Mouse (Mus musculus): ENCODE results near the gene Vps51. TPM values are rescaled to one million over a fixed set of nuclear protein-coding genes. Genes with fewer than 3 reads are reported as not detected.

Vps51 gene
- polyA plus RNA-seq, 1 experiment from 2014 or later = 74.9 TPM

DNA sequence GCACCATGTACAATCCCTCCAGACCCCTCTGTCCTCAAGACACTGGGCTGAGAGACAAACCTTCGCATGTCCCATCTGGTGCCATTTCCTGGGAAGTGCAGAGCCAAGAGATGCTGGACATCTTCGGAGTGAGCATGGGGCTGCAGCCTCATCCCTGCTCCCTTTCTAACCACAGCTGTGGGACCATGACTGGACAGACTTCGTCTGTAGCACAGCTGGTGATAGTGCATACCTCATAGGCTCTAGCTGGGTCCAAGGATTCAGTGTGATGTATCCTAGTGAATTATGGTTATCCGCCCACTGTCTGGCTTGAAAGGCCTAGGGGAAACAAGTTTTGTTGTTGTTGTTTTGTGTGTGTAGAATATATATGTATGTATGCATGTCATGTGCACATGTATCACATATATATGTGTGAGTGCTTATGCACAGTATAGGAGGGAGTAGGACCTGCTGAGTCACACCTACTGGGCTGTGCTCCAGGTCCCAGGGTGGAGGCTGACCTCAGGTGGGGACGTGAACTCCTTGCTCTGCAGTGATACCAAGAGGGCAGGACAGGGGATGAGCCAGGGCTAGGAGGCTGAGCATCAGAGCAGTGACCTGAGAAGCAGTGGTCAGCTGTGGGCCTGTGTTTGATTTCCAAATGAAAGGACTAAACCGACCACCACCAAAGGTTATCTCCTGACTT, 25.3 kb upstream of the Vps51 start:
- DNase-seq (ENCODE audit: low spot score) = no peak

DNA sequence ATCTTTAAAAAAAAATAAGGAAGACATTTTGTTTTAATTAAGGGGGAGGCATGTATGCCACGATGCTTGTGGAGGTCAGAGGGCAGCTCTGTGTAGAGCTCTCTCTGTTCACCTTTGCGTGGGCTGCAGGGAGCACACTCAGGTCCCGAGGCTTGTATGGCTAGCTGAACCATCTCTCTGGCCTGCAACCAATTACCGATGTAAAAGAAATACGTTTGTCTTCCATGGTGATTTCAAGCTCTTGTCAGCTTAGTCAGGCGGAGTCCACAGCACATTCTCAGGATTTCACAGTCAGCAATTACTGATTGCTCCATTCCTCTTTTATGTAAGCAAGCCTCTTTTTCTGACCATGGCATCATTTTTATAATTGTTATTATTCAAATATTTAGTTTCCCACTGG, 24.2 kb upstream of the Vps51 start:
- DNase-seq (ENCODE audit: low spot score) = no peak
- Histone ChIP-seq H3K4me3 (no peak overlapping the region), H3K27me3 (ENCODE audit: insufficient read depth, poor library complexity, severe bottlenecking) (no peaks in the 10 kb centered on the region), H3K27ac (no peak overlapping the region), H3K36me3 (peaks cover 35% of the 10 kb centered on the region), H3K4me1 (replicated peaks) (no peaks in the 10 kb centered on the region), H3K9me3 (no peaks in the 10 kb centered on the region)
- WGBS = 65% methylated on average over 6 of the region's 6 CpGs

More for the DNA sequence above, 25.3 kb upstream of the Vps51 start:
- peaks cover 26% of the 10 kb centered on the region for H3K36me3 ChIP-seq
- H3K4me3 ChIP-seq = no peak overlapping the region
- H3K9me3 ChIP-seq = no peaks in the 10 kb centered on the region
- no peaks in the 10 kb centered on the region; the same call in 1 of the 2 replicates for H3K4me1 ChIP-seq (replicated peaks)
- 82% methylated on average over 6 of the region's 6 CpGs for WGBS
- no peak overlapping the region for H3K27ac ChIP-seq
- no peaks in the 10 kb centered on the region for H3K27me3 ChIP-seq (ENCODE audit: insufficient read depth, poor library complexity, severe bottlenecking)

DNA sequence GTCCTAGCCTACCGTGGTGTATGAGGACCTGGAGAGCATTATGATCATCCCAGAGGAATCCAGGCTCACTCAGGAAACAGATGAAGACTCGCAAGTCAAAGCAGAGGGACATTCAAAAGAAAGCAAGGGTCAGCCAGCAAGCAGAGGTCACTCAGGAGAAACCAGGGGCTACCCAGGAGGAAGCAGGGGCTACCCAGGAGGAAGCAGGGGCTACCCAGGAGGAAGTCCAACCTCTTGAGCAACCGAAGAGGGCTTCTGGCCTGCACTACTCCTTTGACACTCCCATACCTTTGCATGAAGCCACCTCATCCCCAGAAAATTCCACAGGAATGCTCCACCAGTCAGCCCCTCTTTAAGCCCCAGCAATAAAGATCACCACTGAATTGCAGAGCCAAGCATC, 20.8 kb upstream of the Vps51 start:
- WGBS = 87% methylated on average over 3 of the region's 3 CpGs
- no peak for DNase-seq (ENCODE audit: low spot score)
- H3K9me3 ChIP-seq = no peaks in the 10 kb centered on the region
- no peaks in the 10 kb centered on the region for H3K27me3 ChIP-seq (ENCODE audit: insufficient read depth, poor library complexity, severe bottlenecking)
- H3K27ac ChIP-seq = no peak overlapping the region
- H3K4me3 ChIP-seq = no peak overlapping the region
- H3K36me3 ChIP-seq = peaks cover 65% of the 10 kb centered on the region
- no peaks in the 10 kb centered on the region for H3K4me1 ChIP-seq (replicated peaks)

DNA sequence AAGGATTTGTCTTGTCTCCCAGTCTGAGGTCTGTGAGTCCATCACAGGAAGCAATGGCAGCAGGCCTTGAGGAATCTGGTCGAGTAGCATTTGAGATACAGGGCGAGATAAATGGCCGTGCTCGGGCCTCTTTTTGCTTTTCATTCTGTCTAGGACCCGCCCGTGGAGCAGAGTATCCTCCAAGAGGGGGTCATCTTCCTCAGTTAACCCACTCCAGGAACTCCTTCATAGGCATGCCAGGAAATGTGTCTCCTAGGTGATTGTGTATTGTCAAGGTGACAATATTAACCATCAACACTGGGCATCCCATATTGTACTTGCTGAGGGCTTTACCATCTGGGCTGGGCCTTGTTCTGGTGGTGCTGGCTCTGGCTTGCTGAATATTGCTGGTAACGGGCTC, 17.1 kb upstream of the Vps51 start, which contains the start of gene AC131692.1:
AC131692.1 (plus strand) TSS at position 301 of the 400 bp plus-strand sequence.
- Histone ChIP-seq H3K4me3 (no peak within 1 kb of the TSS), H3K4me1 (replicated peaks) (no peaks in the 10 kb centered on the region), H3K27me3 (ENCODE audit: insufficient read depth, poor library complexity, severe bottlenecking) (no peaks in the 10 kb centered on the region), H3K36me3 (peaks cover 95% of the 10 kb centered on the region), H3K9me3 (no peaks in the 10 kb centered on the region), H3K27ac (no peak within 1 kb of the TSS)
- WGBS = 91% methylated on average over 7 of the region's 7 CpGs
- DNase-seq (ENCODE audit: low spot score) = no peak

DNA sequence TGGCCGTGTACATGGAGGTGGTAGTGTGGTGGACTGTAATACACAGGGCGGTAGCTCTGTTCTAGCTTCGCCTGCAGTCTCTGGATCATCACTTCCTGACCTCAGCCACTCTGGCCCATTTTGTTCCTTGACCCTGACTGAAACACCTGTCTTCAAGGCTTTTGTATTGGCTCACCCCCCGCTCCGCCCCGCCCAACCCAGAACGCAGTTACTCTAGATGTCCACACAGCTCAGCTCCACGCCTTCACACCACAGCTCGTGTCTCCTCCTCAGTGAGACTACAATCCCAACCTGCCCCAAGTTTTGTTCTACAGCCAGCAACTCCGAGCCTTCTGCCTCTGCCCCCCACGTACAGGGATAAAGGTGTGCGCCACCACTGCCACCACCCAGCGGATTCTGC, 11.8 kb upstream of the Vps51 start:
- Histone ChIP-seq H3K27me3 (ENCODE audit: insufficient read depth, poor library complexity, severe bottlenecking) (no peaks in the 10 kb centered on the region), H3K36me3 (peaks cover 76% of the 10 kb centered on the region)

DNA sequence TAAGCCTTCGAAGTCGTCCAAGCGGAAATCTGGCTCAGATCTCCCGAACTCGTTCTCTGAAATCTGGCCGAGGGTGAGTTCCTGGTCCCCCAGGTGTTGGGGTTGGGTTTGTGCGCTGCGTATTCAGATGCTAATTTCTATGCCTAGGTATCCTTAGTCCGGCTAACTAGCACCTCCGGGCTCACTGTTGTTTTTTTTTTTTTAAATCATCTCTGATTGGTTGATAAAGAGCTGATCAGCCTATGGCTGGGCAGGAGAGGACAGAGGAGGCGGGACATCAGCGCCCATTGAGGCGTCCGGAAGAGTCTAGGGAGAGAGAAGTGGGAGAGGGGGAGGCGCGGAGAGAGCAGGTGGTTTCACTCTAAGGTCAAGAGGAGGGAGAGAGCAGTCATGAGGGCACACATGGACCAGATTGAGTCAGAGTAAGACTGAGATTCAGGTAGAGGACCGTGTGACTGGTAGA, 8.4 kb upstream of the Vps51 start:
- Histone ChIP-seq H3K27ac (peak overlapping the region; percentile 91), H3K9me3 (no peaks in the 10 kb centered on the region), H3K27me3 (ENCODE audit: insufficient read depth, poor library complexity, severe bottlenecking) (no peaks in the 10 kb centered on the region), H3K4me3 (peak overlapping the region; percentile 87), H3K4me1 (replicated peaks) (peaks cover 24% of the 10 kb centered on the region), H3K36me3 (peaks cover 68% of the 10 kb centered on the region)
- WGBS = under 1% methylated on average over 17 of the region's 17 CpGs
- DNase-seq (ENCODE audit: low spot score) = peak; percentile 74

More for the DNA sequence above, 11.8 kb upstream of the Vps51 start:
- Histone ChIP-seq H3K4me1 (replicated peaks) (peaks cover 17% of the 10 kb centered on the region), H3K9me3 (no peaks in the 10 kb centered on the region), H3K27ac (no peak overlapping the region), H3K4me3 (no peak overlapping the region)
- no peak for DNase-seq (ENCODE audit: low spot score)
- 94% methylated on average over 13 of the region's 13 CpGs for WGBS

DNA sequence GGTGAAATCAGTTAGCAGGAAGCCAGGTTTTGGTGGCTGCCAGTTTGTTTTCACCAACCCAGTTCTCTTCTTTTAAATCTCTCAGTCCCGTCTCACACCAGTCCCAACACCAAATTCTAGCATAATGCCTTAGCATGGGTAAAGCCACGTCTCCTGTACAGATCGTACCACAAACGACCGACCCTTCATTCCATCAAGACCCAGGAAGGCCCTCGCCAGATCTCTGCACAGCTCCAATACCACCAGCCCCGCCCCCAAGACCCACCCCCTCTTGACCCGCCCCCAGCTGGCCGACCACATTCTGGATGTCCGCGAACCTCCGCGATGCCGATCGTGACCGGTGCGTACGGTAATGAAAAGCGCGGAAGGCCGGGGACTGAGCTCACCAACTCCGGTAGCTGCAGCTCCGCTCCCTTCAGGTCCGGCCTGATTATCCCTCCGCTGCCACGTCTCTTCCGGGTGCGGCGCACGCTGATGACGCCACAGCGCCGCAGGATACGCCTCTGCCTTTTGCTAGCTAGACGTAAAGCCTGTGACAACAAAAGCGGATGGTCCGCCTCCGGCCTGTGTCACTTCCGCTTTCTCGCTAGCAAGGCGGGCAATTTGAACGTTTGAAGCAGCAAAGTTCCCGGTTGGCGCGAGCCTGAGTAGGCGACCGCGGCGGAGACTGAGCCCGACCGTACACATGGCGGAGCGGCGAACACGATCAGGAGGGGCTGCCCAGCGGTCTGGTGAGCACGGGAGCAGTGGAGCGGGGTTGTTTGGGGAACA, 7.6 kb upstream of the Vps51 start, which contains the start of the genes Zfpl1 and Cdca5:
Zfpl1 (minus strand) TSS at position 479 of the 771 bp plus-strand sequence.
Cdca5 (plus strand) TSS at position 506 of the 771 bp plus-strand sequence.
- DNase-seq (ENCODE audit: low spot score) = peak; percentile 99
- no peaks in the 10 kb centered on the region for H3K27me3 ChIP-seq (ENCODE audit: insufficient read depth, poor library complexity, severe bottlenecking)
- WGBS = under 1% methylated on average over 58 of the region's 58 CpGs
- H3K4me1 ChIP-seq (replicated peaks) = peaks cover 24% of the 10 kb centered on the region
- peak within 1 kb of the TSS; percentile 87 for H3K4me3 ChIP-seq
- peak within 1 kb of the TSS; percentile 91 for H3K27ac ChIP-seq
- no peaks in the 10 kb centered on the region for H3K9me3 ChIP-seq
- peaks cover 68% of the 10 kb centered on the region for H3K36me3 ChIP-seq

DNA sequence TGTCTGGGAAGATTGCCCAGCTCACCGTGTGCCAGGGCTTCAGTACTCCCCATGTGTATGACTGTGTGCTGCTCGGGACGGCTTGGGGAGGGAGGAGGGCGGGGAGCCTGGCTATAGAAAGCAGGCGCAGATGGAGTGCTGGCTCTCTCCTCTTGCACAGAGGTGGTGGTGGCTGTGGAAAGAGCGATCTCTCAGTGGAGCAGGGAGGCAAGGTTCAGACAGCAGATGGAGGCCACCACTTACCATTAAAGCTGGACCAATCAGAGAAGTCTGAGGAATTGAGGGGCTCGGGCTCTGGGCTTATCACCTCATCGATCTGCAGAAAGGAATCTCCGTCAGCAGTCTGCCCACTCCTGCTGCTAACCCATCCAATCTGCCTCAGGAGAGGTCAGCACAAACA, 5.1 kb upstream of the Vps51 start, which contains the start of gene Gm28374:
Gm28374 (minus strand) TSS at position 101 of the 400 bp plus-strand sequence.
- peaks cover 45% of the 10 kb centered on the region for H3K36me3 ChIP-seq
- H3K4me1 ChIP-seq (replicated peaks) = peaks cover 32% of the 10 kb centered on the region
- no peaks in the 10 kb centered on the region for H3K27me3 ChIP-seq (ENCODE audit: insufficient read depth, poor library complexity, severe bottlenecking)
- DNase-seq (ENCODE audit: low spot score) = no peak
- H3K9me3 ChIP-seq = no peaks in the 10 kb centered on the region
- H3K4me3 ChIP-seq = no peak within 1 kb of the TSS
- WGBS = 91% methylated on average over 9 of the region's 9 CpGs
- H3K27ac ChIP-seq = no peak within 1 kb of the TSS

DNA sequence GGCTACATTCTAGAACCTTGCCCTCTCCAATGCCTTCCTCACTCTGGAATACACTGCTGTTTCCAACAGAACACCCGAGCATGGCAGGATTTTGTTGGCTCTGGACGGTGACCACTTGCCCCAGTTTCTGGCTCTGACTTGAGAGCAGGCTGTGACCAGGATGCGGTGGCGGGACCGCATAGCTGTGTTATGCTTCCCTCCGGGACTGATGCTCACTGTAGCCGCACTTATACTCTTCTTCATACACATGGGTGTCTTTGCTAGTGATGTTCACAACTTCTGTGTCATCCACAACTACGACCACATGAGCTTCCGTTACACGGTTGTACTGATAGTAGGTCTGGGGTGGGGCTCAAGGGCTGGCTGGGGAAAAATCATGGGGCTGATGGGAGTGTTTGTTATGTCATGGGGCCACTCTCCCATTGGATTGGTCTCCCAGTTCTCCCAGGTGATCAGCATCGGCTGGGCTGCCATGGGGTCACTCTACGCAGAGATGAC, 3.0 kb upstream of the Vps51 start, which contains the start of gene Tmem262:
Tmem262 (plus strand) TSS at position 51 of the 498 bp plus-strand sequence.
- 0 out of 2 replicates have a peak within 1 kb of the TSS, but pooled peaks have one; percentile 2 for H3K4me3 ChIP-seq
- no peaks in the 10 kb centered on the region for H3K27me3 ChIP-seq (ENCODE audit: insufficient read depth, poor library complexity, severe bottlenecking)
- peaks cover 33% of the 10 kb centered on the region for H3K4me1 ChIP-seq (replicated peaks)
- no peak for DNase-seq (ENCODE audit: low spot score)
- no peak within 1 kb of the TSS for H3K27ac ChIP-seq
- peaks cover 39% of the 10 kb centered on the region for H3K36me3 ChIP-seq
- H3K9me3 ChIP-seq = no peaks in the 10 kb centered on the region
- 92% methylated on average over 12 of the region's 12 CpGs for WGBS

DNA sequence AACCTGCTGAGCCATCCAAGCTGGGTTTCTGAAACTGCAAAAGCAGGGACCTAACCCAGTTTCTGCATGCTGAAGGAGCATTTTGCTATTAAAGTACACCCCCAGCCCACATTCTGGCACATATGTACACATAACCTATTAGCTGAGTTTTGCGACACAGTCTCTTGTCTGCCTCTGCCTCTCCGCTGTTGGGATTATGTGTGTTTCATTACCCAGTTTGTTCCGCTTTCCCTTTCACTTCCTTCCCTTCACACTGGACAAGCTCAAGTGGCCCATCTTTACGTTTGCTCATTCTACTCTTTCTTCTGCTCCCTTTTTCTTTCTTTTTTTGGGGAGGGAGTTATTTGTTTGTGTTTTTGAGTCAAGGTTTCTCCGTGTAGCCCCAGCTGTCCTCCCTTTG, 3.1 kb downstream of the Vps51 start:
- H3K27me3 ChIP-seq (ENCODE audit: insufficient read depth, poor library complexity, severe bottlenecking) = no peaks in the 10 kb centered on the region
- DNase-seq (ENCODE audit: low spot score) = no peak
- WGBS = 95% methylated on average over 5 of the region's 5 CpGs
- no peak overlapping the region for H3K4me3 ChIP-seq
- no peaks in the 10 kb centered on the region for H3K9me3 ChIP-seq
- H3K4me1 ChIP-seq (replicated peaks) = peaks cover 21% of the 10 kb centered on the region
- H3K36me3 ChIP-seq = peaks cover 59% of the 10 kb centered on the region
- H3K27ac ChIP-seq = no peak overlapping the region

DNA sequence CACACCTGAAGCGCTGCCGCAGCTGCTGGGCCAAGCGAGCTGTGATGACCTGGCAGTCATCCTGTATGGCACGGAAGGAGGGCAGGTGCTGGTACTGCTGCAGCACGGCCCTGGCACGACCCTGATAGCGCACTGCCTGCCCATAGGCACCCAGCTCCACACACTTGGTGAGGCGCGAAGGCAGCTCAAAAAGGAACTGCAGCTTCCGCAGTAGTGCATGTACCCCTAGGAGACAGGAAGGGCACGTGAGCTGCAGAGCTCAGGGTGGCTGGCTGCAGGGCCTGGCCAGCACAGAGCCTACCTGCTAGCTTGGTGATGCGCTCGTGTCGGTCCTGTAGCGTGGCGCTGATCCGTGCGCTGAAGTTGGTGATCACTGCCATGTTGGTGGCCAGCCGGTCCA, 5.8 kb downstream of the Vps51 start:
- no peak overlapping the region for H3K27ac ChIP-seq
- H3K36me3 ChIP-seq = peaks cover 63% of the 10 kb centered on the region
- WGBS = 92% methylated on average over 19 of the region's 19 CpGs
- no peaks in the 10 kb centered on the region for H3K9me3 ChIP-seq
- H3K4me1 ChIP-seq (replicated peaks) = peaks cover 30% of the 10 kb centered on the region
- no peak overlapping the region for H3K4me3 ChIP-seq
- H3K27me3 ChIP-seq (ENCODE audit: insufficient read depth, poor library complexity, severe bottlenecking) = no peaks in the 10 kb centered on the region
- no peak for DNase-seq (ENCODE audit: low spot score)

DNA sequence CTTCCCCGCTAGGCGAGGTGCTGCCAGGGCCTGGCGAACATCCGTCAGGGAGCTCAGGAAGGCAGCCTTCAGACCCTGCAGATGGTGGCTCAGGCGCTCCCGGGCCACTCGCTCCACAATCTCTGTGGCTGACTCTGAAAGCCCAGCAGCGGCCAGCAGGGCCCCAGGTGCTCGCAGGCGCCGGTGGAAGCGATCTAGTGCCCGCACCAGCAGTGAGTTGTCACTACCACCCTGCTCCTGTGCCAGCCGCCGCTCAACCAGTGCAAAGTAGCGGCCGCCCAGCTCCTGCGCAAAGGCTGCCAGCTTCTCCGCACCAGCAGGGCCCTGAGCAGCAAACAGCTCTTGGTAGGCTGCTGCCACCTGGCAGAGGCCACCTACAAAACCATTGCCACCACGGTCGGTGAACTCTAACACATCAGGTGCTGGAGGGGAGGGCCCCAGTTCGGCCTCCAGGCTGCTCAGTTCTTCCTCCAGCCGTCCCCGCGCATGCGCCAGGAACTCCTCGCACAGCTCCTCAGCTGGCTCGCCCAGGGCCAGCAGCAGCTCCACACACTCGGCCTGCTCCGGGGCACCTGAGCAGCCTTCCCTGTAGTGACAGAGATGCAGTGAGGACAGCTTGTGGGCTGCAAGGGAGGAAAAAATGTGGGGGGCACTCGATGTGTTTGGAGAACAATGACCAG, 6.3 kb downstream of the Vps51 start:
- H3K36me3 ChIP-seq = peaks cover 63% of the 10 kb centered on the region

More for the DNA sequence above, 6.3 kb downstream of the Vps51 start:
- no peak for DNase-seq (ENCODE audit: low spot score)
- Histone ChIP-seq H3K9me3 (no peaks in the 10 kb centered on the region), H3K4me3 (no peak overlapping the region), H3K4me1 (replicated peaks) (peaks cover 30% of the 10 kb centered on the region), H3K27ac (no peak overlapping the region), H3K27me3 (ENCODE audit: insufficient read depth, poor library complexity, severe bottlenecking) (no peaks in the 10 kb centered on the region)
- WGBS = 91% methylated on average over 31 of the region's 31 CpGs

All from hindbrain, embryonic 10.5 days (tissue).